Mouse (Mus musculus): ENCODE measurements at regions not wholly inside any gene's neighbourhood (a gene's known extent, or its start where the extent isn't known, plus 50 kb on each side); places are given as distances from the start of the nearest gene placed in this dataset.

GRCm38 (mm10) chr13:44362293-44363005, 366.8 kb upstream of the Jarid2 start:
- peak; percentile 94 for DNase-seq

DNA sequence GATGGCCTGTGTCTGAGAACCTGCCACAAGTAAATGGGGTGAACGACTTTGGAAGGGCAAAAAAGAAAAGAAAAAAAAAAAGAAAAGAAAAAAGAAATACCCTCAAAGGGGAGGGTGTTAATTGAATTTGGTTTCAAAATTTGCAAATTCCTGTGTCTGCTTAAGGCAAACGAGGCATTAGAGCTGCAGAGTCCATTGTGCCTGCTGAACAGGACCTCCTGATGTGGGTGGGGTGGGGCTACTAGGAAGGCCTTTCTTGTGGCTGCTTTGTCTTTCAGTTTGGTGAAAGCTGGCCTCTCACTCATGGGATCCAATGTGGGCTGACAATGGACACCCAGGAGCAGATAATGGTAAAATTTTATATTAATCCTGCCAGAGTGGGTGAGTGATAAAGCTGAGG, 366.3 kb upstream of the Jarid2 start:
- DNase-seq, result peak; percentile 84

- DNase-seq, result peak; percentile 85
Measured at GRCm38 (mm10) chr13:44369301-44369700, 360.0 kb upstream of the Jarid2 start.

DNA sequence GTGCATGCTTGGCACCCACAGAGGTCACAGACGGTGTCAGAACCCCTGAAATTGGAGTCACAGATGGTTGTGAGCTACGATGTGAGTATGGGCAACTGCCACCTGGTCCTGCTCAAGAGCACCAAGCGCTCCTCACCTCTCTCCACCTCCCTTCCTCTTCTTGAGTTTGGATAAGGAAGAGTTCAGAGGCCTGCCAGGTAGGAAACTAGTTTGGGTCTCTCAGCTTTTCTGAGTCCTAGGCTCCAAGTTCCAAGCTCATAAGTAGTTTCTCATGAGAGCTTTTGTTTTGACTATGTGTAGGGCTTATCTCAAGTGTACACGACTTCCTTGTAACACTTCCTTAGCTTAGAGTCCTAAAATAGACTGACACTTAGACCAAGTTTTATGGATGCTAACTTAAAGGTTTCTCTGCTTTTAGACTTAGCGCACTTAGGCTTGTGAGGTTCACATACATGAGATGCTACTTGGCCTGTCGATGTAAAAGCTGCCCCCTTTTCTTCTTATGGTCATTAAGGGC, 356.9 kb upstream of the Jarid2 start:
- peak; percentile 89 for DNase-seq

DNA sequence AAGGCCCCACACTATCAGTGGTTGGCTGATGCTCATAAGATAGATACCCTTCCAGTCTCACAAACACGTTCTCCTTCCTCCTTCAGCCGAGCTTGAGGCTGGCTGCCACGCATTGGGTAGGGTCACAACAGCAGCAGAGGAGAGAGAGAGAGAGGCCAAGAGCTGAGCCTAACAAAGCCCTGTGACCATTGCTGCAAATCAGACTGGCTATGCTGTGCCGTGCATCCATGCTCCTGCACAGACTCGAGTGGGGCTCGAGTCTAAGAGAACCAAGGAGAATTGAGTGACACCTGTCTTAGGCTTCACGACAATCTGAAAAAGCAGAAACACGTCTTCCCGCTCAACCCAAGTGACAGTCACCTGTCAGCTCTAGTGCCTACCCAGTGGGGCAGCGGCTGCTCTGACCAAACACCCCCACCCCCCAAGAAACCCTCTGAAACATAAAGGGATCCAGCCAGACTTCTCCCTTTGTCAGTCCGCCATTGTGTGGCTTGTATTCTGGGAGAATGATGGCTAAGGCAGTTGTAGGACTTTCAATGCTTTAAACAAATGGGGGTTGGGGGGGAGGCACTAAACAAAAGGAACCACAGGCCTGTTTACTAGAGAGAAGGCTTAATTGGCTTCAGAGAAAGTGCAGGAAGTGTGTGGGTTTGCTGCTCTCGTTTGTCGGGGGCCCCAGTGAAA, 353.7 kb upstream of the Jarid2 start:
- peak; percentile 80 for DNase-seq

- peak; percentile 83 for DNase-seq
Measured at GRCm38 (mm10) chr13:44376160-44376488, 353.1 kb upstream of the Jarid2 start.

DNA sequence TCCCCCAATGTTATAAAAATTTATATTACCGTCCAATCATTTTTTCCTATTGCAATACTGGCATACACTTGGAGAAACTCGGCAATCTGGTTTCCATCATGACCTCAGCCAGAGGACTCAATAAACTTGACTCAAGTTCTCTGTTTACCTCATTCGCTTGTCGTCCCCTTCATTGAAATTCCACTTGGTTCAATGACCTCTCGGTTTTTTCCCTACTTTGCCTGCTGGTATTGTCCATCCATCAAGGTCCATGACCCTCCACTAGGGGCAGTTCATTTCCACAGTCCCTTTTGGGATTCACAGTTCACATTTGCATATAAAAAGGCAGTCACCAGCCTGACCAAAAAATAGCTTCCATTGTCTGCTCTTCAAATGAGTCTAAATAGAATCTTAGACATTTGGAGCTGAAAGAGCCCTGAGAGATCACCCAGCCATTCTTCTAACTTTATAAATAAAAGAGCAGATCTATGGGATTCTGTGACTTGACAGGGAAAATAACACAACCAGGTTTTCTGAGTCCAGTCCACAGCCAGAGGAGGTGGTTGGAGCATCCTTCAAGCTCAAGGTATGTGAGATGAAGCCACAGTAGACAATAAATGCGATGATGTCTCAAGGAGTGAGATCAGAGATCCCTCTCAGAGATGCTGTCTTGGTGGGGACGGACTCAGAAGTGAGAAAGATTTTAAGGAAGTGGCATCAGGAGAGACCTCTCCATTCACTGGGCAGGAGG, 347.4 kb upstream of the Jarid2 start:
- DNase-seq, result peak; percentile 87

DNA sequence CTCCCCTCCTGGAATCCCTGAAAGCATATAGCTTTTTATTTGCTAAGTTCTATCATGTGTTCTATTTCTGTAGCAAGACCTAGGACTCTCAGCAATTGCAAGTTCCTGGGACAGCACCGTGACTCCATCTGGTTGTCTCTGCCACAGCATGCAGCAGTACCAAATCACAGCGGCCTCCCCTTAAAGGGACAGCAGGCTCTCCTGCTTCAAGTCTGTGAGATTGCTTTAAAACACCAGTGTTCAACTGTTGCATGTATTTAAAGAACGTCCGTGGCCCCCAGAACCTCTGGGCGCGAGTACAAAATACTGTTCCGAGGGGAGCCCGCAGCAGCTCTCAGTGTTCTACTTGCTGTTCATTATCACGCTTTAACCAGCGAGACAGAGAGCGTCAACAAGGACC, 346.0 kb upstream of the Jarid2 start:
- DNase-seq, result peak; percentile 93

DNA sequence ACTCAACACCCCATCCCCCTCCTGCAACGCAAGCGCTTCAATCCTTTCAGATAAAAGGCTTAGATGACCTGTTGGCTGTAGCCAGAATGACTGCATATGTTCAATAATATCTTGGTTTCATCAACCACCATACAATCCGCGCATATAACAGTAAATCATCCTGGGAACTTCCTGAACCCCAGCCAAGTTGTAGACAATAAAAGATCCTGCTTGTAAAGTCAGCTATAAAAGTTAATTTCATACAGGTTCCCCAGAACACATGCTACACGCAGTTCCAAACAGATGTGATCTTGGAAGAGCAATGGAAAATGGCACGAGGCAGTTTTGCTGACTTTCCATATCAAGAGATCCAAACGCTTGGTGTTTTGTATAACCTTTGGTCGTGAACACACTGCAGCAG, 342.5 kb upstream of the Jarid2 start:
- DNase-seq, result peak; percentile 66

- DNase-seq, result peak; percentile 61
Measured at GRCm38 (mm10) chr13:44389696-44390095, 339.6 kb upstream of the Jarid2 start.

DNA sequence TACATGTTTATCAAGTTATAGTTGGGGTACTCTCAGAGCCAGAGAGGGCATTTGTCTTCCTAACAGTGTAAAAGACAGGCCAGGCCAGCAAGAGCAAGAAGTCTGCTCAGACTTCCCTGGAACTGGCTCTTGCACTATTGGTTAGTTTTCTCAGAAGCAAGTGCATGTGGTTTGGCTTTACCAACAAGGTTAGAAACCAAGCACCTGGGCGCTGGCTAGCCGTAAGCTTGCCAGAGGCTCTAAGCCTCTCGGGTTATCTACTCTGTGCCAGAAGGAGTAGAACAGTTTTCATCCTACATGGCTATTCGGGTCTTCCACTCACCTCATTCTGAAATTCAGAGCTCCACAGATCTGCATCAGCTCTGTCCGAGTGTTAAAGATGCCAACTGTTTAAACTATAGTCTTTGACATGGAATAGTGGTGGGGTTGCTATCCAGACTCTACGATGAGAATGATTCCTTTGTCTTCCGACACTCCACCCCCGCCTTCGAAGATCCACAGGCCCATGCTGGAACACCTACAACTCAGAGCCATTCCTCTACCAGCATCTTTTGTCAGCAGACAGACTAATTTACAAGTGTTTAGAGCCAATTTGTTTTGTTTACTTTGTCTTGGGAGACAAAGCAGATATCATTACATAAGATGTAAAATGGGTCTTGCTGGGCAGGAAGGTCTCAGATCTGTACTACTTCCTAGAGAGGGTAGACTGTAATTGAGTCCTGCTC, 338.4 kb upstream of the Jarid2 start:
- peak; percentile 54 for DNase-seq

- DNase-seq, result no peak
Measured at GRCm38 (mm10) chr13:44394016-44394415, 335.3 kb upstream of the Jarid2 start.

DNA sequence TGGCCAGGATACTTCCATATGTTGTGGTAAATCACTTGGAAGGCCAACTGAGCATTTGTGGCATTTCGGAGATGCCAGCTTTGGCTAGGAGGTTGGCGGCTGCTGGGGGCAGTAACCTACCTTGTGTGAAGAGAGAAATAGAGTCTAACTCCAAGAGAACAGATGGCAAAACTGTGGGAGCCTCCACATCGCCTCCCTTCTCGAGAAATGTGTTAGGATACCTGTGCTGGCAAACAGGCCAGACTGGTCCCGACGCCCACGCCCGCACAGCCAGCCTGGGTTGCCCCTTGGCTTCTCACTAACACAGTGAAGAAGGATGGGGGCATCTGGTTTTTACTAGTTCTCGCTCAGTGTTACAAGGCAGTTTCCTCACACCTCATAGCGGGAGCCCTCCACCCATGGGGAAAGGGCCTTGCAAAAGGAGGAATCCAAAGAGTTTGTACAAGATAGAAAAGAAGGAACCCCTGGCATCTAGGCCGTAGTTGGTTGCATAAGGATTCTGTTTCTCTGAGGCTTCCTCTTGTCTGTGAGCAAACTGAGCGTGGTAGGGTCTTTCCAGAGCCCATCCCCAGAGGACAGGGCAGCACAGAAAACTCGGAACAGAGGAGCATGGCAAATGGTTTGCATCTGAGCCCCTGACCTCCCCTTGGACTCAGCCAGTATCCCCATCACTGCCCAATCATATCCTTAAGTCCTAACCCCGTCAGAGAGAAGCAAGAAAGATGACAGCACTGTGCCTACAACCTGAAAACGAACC, 330.5 kb upstream of the Jarid2 start:
- DNase-seq, result peak; percentile 72

GRCm38 (mm10) chr13:44399370-44399685, 329.9 kb upstream of the Jarid2 start:
- peak; percentile 82 for DNase-seq

GRCm38 (mm10) chr13:44399831-44400321, 329.4 kb upstream of the Jarid2 start:
- DNase-seq, result peak; percentile 78

DNA sequence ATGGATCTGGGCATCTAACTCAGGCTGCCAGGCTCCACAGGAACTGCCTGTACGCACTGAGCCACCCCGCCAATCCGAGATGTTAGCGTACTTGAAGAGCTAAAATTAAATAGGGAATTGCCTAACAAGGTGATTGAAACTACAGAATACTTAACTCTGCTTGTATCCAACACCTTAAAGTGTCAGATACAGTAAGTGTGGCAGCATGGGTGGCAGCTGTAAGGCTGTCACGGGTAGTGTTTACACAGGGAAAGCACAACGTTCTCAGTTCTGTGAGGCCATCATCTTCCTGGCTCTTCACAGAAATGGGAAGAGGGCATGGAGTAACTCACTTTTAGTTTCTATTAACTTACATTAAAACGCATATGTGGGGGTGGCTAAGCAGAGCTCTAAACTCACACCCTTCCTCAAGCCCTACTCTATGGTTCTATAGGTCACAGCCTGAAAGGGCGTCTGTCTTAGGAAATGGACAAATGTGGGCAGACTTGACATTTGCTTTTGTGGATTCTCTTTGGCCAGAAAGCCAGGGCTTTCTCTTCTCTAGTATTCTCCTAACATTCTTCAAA, 325.2 kb upstream of the Jarid2 start:
- peak; percentile 87 for DNase-seq

DNA sequence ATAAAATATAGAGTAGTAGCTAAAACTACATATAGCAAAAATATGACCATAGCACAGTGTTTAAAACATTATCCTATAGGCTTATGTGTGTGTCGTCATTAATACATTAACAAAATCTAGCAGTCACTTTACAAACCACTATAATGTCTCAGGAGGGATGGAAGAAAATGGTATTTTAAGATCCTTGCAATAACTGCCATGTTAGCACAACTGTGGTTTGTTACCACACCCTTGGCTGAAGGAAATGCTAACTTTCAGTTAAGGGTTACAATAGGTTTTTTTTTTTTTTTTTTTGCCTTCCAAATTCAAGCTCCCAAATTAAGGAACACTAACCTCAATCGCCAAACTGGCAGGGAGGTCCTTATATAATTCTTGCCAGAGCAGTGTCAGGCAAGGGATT, 322.0 kb upstream of the Jarid2 start:
- no peak for DNase-seq

GRCm38 (mm10) chr13:44408619-44408959, 320.7 kb upstream of the Jarid2 start:
- no peak for DNase-seq

DNA sequence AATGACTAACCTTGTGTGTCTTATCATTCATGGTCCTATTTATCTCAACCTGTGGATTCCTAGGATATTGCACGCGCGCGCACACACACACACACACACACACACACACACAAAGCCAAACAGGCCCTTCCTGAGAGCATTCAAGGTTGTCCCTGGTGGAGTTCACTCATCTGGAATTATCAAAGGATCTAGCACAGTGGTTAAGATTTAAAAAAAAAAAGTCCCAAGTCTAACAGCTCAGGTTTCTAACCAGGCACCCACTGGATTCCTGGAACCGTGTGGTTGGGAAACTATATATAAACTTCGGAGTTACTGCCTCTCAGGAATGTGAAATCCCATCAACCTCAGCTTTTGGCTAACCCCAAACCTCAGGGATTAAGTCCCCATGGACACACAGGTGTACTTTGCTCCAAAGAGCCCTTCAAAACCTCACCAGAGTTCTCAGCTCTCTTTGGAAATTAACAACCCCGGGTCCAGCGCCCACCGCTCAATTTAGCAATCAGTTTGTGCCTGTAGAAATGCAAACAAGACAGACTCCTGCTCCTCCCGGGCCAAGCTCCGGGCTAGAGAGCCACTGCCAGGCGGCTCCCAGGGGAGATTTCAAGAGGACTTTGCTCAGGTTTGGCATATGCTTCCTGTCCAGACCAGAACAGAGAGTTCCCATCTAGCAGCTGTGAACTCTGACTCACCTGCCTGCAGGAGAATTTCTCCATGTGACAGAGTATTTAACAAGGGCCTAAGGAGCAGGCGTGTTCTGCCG, 320.1 kb upstream of the Jarid2 start:
- DNase-seq, result peak; percentile 99

DNA sequence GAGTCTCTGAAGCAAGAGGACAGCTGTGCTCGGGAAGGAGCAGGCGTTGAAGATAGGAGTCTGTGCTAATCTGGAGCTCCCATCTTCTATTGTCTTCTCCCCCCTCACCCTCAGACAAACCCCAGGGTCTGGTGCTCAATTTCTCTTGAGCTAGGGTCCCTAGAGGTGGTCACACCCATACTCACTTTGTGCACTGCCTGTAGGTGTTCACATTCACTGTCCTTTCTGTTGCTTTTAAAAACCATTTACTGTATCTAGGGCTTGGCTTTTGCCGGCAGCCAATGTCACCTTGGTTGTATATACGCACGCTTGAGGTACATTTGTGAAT, 319.6 kb upstream of the Jarid2 start:
- no peak for DNase-seq

DNA sequence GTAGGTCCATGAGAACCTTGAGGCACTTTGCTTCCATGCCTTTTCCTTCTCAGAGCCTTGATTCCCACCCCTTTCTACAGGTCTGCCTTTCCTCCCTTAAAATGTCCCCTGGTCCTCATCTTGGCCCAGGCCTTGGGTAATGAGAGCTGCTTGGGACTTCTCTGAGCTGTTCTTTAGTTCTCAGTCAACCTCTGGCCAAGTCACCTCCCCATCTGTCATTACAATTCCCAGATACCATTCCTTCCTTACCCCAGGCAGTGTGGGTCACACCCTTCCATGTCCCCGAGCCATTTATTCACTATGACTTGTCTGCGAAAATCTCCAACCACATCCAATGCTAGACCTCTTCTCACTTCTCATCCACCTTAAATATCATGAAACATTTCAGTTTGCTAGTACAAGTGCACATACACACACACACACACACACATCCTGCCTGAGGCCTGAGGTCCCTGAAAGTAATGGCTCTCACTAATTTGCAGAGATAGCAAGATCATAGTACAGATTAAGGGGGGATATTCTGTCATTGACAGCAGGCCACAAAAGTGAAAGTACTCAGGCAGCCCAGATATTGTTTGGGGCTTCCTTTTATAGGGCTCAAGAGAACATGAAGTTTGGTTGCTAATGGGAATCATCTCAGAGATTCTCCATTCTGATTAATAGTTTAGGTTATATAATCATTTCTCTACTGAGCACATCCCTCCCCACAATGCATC, 317.3 kb upstream of the Jarid2 start:
- peak; percentile 90 for DNase-seq

Measured in heart, adult 11 months (tissue).